Mouse (Mus musculus): ENCODE data around the gene Sbf1.

The Sbf1 gene

GRCm38 (mm10) chr15:89284094-89284493 is 31.0 kb downstream of the Sbf1 start:
- DNase-seq (ENCODE audit: low spot score in 2 of 2), result no peak

DNA sequence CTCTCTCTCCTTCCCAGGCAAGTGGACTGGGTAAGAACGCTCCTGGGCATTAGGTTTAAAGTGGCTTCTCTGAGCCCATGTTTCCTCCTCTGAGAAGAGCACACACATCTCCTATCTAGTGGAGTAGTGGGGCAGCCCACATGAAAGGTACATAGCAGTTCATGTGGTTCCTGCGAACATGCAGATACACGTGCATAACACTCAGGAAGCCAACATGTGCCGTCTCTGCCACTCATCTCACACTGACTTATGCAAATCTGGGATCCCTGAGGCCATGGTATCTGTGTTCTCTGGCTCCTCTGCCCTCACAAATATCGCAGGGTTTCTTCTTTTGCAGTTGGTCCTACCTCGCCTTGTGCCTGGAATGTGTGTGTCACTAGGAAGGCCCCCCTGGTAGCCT is 32.6 kb downstream of the Sbf1 start:
- no peak for DNase-seq (ENCODE audit: low spot score in 2 of 2)

GRCm38 (mm10) chr15:89277366-89277765 is 37.7 kb downstream of the Sbf1 start:
- DNase-seq (ENCODE audit: low spot score in 2 of 2), result no peak

GRCm38 (mm10) chr15:89275497-89275896 is 39.6 kb downstream of the Sbf1 start:
- DNase-seq (ENCODE audit: low spot score in 2 of 2), result no peak

DNA sequence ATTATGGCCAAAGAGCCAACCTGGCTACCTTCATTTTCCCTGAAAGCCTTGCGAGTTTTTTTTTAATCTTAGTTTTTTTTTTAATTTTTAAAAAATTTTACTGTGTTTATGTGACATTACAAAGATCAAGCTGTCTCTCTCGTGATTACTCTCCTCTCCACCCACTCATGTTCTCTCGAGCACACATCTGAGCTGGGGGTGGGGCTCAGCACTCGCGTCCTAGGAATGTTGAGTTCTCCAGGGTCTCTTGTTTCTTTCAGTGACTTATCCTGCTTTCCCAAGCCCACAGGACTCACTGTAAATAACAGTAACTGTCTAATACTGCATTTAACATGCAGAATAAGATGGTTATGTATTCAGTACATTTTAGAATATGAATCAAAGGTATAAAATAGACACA is 50.6 kb downstream of the Sbf1 start:
- no peak for DNase-seq (ENCODE audit: low spot score in 2 of 2)

GRCm38 (mm10) chr15:89258997-89259396 is 56.1 kb downstream of the Sbf1 start:
- no peak for DNase-seq (ENCODE audit: low spot score in 2 of 2)

- no peak for DNase-seq (ENCODE audit: low spot score in 2 of 2)
These were observed 59.8 kb downstream of the Sbf1 start for GRCm38 (mm10) chr15:89255330-89255729.

DNA sequence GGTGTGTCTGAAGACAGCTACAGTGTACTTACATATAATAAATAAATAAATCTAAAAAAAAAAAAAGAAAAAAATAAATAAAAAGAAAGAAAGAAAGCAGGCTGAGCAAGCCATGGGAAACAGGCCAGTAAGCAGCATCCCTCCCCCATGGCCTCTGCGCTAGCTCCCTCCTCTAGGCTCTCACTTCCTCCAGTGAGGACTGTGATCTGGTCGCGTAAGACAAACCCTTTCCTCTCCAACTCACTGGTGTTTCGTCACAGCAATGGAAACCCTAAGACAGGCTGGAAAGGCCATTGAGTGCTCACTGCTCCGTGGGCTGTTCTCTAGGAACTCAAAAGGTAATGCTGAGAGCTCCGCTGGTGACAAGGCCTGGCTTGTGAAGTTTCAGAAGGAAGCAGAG is 66.0 kb downstream of the Sbf1 start:
- DNase-seq (ENCODE audit: low spot score in 2 of 2), result no peak

DNA sequence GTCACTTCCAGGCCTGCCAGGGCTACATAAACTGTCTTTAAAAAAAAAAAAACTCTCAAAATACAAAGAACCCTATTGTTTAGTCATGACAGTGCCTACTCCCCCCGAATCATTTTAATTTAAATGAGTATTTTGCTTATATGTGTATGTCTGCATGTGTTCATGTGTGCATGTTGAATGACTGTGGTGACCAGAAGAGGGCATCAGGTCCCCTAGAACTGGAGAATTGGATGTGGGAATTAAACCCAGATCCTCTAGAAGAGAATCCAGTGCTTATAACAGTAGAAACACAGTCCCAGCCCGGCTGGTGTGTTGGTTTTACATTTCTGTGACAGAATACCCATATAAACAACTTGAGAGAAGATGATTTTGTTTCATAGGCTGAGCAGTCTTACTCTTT is 74.1 kb downstream of the Sbf1 start:
- DNase-seq (ENCODE audit: low spot score in 2 of 2), result no peak

DNA sequence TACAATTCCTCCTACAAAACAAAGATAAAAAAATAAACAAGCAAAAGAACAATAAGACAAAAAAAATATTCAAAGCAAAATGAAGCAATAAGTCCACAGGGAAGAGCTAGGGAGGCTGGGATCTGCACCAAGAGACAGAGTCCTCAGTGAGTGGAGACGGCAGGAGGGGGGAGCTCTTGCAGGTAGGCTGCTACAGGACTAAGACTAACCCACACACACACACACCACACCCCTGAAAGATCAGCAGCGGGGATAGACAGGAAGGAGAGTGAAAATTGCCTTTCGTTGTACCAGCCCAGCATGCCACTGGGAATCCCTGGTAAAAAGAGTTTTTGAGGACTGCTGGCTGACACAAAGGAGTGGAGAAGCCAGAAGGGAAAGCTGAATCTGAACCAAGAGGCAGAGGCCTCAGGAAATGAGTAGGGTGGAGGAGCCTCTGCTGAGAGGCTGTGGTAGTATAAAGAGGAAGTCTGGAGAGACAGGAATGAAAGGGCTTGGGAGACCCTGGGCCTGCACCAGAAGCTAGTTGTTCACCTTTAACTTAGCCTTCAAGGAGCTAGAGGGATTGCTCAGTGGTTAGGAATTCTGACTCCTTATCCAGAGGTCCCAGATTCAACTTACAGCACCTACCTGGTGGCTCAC is 75.2 kb downstream of the Sbf1 start:
- DNase-seq (ENCODE audit: low spot score in 2 of 2), result no peak
